Mouse (Mus musculus): ENCODE data around the gene Slc5a1.

GRCm38 (mm10) chr5:33084599-33084998 lies 19.4 kb upstream of the Slc5a1 start:
- TF ChIP-seq EP300 (optimal IDR thresholded peaks at IDR 0.05) (no peak), CTCF (IDR thresholded peaks at IDR 0.05; ENCODE audit: low read depth) (no peak)
